Mouse (Mus musculus): ENCODE measurements at regions not wholly inside any gene's neighbourhood (a gene's known extent, or its start where the extent isn't known, plus 50 kb on each side); places are given as distances from the start of the nearest gene placed in this dataset.

DNA sequence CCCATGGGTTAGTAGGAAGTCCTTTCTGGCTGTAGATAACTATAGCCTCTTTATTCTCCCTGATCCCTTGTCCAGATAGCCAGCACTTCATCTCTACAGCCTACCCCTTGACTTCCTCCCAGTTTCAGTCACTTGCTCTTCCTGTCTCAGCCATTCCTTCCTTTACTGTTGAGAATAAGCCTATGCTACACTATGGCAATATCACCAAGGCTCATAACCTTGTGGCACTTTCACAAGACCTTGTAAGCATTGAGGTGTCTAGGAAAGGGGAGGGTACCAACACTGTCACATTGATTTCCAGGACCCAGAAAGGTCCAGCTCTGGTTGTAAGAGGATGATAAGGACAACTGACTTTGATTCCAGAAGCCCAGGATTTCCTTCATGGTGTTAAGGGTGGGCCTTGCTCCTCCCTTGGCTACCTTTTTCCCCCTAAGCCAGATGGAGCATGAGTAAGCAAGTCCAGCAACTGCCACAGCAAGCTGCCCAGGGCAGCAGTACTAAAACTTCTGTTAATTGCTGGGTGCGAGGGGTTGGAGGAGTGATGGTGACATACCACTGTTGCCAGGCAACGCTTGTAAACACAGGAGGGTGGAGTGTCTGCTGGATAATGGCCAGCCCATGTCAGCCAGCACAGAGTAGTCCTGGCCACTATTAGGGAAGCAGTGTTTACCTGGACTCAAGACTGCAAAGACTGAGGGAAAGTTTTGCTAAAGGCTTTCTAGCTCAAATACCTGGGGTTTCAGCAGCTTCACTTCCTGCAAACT, 75.7 kb downstream of the Ankrd16 start:
- peak; percentile 6 for DNase-seq (ENCODE audit: low read depth, low spot score)

DNA sequence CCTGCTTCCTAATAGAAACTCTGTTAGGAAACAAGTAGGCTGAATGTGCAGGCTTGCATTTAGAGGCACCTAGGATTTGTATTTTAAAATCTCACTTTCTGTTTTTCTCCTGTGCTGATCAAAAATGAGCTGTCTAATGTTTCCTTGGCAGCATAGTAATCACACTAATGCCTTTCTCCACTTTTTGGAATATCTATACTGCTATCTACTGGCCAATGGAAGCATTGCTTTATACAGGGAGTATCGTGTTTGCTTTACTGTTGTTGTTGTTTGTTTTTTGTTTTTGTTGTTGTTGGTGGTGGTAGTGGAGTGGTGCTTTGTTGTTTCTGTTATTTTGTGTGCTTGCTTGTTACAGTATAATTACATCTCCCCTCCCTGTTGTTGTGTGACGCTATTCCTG, 92.3 kb downstream of the Ankrd16 start:
- DNase-seq (ENCODE audit: low read depth, low spot score), result no peak

DNA sequence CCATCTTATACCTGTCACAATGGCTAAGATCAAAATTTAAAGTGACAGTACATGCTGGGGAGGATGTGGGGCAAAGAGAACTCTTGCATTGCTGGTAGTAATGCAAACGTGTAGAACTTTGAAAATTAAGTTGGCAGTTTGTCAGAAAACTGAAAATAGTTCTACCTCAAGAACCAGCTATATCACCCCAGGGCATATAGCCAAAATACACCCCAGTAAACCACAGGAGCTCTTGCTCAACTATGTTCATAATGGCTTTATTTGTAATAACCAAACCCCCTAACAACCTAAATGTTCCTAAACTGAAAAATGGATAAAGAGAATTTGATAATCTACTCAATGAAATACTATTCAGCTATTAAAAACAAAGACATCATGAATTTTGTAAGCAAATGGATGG, 102.3 kb downstream of the Ankrd16 start:
- DNase-seq (ENCODE audit: low read depth, low spot score), result no peak

DNA sequence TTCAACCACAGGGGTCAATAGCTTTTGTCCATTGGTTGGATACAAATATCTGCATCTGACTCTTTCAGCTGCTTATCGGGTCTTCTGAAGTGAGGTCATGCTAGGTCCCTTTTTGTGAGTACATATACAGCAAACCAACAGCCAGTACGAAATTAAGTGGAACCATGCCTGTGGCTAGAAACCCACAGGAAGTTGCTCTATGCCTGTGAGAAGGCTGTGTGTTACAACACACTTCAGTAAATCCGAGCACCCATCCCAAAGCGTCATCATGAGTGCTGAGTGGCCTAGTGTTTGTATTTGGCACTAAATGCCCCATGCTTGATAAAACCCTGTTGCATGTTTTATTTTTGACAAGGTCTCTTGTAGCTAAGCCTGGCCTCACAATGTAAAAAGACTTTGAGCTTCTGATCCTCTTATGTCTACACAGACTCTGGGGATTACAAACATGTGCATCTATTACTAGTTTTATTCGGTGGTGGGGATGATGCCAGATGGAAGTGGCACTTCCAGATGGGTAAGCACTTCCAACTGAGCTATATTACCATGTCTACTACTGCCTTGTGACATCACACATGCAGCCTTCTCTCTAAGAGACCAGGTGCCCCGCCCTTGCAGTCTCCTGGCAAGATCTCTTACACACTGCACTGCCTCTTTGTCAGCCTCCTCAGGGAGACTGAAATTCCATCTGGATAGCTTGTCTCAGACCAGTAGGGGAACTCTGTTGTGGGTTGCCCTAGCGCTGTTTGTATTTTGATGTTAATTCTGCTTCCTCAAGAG, 117.3 kb downstream of the Ankrd16 start:
- no peak for DNase-seq (ENCODE audit: low read depth, low spot score)

DNA sequence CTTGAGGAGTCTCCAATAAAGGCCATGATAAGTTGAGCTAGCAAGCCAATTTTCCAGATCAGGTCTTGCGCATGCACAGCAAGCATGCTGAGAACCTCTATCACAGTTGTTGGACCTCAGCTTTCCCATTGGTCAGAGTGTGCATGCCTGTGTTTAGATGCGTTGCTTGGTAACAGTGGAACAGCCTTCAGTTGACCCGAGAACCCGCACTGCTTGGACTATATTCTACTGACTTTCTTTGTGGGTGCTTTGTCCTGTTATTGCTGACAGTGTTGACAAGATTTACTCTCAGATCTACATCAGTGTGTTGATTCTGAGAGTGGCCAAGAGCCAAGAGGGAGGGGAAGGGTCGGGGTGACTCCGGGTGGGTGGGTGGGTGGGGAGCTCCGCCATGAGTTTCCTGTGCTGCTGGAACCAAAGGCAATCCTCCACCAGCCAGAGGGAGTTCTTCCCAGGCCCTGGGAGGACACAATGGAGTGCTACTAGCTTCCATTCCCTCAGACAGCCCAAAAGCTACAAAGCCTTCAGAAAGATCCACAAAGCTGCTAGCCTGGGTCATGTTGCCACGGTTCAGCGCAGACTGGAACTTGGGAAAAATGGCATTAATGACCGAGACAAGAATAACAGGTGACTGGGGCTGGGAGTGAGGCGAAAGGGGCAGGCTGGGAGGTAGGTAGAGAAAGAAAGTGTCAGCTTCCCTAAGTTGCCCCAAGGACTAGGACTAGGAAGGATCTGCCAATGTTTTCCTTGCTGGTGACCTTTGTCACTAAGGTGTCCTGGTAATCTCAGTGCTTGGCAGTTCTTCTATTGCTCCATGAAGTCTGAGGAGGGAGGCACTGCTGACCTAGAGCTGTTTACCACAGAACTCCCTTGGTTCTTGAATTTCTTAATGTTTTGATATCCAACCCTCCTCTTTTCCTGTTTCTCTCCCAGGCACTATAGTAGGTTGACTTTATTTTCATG, 122.3 kb downstream of the Ankrd16 start:
- no peak for DNase-seq (ENCODE audit: low read depth, low spot score)

DNA sequence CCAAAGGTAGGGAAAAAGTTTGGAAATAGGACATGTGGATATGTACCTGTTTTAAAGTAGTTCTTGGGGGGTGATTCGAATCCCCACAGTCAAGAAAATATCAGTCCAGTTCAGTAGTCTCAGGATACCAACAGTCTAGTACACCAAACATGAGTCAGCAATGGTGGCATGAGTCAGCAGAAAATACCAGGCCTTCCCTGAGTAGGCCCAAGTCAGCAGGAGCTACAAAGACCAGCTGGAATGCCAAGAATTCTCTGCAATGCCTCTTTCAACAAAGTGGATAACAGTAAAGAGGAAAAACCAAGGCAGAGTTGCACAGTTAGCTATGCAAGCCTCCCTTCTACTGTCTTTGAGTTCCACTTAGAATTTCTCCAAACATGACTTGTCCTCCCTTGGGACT, 137.1 kb downstream of the Ankrd16 start:
- no peak for DNase-seq (ENCODE audit: low read depth, low spot score)

DNA sequence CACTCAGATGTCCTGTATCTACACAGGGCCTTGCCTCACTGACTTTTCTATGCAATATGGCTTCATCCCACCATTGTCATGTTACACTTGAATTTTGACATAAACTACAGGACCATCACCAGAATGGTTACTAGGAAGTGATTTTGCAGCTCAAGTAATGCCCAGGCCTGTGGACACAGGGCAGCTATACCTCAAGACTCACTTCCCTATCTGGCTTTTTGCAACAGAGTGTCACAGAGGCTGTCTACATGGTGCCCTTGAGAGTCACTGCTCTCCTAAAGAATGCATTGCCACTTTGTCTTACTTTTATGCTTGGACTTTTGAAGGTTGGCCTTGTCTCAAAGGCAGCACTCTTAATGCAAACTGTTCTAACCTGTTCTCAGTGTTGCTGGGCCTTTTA, 139.7 kb downstream of the Ankrd16 start:
- DNase-seq (ENCODE audit: low read depth, low spot score), result no peak

DNA sequence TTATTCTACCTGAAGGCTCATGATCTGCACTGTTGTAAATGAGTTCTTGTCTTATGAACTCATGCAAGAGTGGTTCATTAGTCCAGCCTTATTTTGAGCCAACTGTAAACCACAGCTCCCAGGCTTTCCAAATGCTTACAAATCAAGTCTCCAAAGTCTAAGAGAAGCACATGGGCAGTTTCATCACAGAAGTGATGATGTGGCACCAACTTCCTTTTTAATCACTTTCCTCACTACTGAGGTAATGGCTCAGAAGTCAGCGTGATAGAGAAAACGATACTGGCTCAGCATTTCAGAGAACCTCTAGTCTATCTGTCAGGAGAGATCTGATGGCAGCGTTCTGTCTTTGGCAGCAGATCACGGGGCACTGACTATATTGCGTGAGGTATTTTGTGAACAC, 140.4 kb downstream of the Ankrd16 start:
- no peak for DNase-seq (ENCODE audit: low read depth, low spot score)

DNA sequence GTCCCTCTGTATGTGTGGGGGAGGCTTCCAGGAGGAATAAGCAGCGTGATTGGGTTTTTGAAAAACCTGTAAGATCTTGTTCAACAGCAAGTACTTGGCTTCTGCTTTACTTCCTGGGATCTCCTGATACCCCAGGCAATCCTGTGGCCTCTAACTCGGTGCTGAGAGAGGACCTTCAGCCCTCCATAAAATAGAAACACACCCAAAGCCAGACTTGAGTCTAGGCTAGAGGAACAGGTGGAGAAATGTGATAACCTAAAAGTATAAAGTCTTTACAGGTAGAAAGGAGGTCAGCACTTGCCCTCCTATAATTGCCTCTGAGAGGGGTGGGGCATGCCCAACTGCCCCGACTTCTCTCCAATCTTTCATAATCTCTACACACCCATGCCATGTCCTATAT, 183.1 kb downstream of the Ankrd16 start:
- DNase-seq (ENCODE audit: low read depth, low spot score), result no peak

DNA sequence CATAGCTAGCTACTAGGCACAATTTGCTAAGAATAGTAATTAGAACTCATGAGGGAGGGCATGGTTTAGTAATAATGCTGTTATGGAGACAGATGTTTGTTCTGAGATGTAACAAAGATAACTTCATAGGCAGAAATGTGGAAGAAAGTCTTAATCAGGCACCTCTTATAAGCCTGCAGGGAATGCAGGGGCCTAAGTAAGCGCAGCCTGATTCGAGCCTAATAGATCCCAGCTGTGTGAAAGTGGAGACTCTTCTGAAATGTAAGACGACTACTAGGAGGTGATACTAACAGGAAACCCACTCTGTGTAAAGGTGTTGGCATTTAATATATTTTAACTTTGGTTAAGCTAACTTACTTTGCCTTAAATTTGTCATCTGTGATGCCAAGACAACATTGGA, 187.7 kb downstream of the Ankrd16 start:
- DNase-seq (ENCODE audit: low read depth, low spot score), result no peak

DNA sequence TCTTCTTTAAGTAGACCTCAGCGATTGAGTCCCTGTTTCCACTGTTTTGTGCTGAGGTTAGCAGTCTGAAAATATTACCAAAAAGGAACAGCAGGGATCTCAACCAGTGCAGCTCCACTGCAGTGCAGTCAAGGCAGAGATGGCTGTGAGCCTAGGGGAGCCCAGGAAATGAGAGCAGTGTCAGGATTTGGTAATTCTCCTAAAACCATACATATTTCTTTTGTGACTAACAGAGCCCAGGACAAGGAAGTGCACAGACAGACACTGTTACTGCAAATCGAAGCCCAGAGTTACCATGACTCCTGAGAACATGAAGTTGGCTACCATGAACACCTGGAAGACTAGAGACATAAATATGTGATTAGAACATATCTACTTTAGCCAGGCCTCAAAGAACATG, 189.3 kb downstream of the Ankrd16 start:
- DNase-seq (ENCODE audit: low read depth, low spot score), result no peak

DNA sequence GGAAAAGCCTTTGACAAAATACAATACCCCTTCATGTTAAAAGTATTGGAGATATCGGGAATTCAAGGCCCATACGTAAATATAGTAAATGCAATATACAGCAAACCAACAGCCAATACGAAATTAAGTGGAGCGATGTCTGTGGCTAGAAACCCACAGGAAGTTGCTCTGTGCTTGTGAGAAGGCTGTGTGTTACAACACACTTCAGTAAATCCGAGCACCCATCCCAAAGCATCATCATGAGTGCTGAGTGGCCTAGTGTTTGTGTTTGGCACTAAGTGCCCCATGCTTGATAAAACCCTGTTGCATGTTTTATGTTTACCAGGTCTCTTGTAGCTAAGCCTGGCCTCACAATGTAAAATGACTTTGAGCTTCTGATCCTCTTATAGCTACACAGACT, 194.3 kb downstream of the Ankrd16 start:
- DNase-seq (ENCODE audit: low read depth, low spot score), result no peak

DNA sequence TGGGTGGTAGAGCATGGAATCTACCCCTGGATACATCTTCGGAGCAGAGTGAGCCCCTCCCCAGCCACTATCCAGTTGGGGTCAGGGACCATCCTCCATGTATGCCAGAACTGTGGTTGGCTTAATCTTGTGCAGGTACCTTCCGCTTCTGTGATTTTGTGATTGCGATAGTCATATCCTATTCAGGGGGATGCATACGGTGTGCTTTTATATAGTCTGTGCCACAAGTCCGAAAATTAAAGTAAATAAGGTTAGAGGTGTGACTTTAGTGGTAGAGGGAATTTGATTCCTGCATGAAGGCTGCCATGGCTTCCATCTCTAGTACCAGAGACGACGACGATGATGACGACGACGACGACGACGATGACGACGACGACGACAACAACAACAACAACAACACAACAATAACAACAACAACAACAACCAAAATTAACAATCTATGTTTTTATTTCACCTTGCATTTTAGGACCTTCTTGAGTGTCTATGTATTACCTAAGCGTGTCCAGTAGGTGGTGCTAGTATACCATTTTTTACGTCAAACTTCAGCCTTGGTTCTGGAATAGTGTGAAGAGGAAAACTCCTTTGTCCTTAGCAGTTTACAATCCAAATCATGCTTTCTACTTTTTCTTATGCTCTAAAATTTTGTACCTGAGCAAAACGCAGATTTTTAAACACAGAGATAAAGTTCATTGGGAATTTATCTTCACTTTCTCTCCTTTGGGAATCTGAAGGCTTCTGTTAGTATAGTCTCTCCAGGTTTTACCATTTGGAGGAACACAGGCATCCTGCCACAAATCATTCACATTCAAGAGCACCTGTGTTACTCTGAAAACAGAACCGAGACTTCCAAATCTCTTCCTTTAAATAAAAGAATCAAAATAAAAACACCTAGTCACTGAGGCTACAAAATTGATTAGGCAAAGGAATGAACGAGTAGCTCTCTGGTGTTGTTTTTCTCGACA, 224.5 kb downstream of the Ankrd16 start:
- peak; percentile 35 for DNase-seq (ENCODE audit: low read depth, low spot score)

DNA sequence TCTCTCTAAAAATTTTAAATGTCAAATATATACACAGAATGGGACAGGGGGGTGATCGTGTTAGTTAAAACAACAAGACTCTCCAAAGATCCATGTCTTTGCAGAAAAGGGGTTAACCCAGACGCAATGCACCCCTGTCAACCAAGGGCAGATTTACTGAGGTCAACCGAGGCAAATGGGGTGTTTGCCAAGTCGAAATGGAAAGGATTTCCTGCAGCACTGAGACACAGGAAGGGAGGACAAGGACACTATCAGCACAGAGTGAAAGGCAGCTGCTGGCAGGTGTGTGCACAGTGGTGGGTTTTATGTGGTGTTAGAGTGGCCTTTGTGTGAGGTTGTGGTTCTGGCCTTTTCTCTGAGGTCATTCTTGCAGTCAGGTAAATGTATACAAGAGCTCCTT, 226.7 kb downstream of the Ankrd16 start:
- no peak for DNase-seq (ENCODE audit: low read depth, low spot score)

DNA sequence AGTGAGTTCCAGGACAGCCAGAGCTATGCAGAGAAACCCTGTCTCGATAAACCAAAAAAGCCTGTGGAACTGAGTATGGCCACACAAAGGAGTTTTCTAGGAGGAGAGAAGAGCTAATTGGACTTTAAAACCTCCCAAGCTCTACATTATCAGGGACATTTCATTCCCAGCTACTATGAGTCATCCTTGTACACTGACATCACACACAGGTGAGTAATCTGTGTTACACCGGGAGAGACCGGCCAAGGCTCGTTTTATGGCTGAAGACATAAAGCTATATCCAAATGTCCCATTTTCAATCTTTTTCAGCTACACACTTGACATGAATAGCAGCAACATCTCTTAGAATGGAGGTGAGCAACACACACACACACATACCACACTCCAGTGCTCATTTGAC, 229.5 kb downstream of the Ankrd16 start:
- no peak for DNase-seq (ENCODE audit: low read depth, low spot score)

DNA sequence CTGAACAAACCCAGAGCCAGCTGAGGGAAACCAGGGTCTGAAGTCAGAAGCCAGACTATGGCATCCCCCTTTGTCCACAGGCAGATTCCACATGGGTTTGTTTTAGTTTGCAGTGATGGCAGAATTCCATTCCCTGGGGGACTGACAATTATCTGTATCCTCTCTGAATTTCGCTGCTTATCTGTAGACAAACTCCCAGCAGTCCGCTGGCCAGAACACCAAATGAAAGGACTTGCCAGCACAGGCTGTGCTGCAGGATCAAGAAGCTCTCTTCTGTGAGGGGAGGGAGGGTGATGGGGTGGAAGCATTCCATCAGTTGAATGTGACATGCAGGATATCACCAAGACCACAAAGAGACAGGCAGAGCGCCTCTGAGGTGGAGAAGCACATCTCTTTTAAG, 233.8 kb downstream of the Ankrd16 start:
- no peak for DNase-seq (ENCODE audit: low read depth, low spot score)

DNA sequence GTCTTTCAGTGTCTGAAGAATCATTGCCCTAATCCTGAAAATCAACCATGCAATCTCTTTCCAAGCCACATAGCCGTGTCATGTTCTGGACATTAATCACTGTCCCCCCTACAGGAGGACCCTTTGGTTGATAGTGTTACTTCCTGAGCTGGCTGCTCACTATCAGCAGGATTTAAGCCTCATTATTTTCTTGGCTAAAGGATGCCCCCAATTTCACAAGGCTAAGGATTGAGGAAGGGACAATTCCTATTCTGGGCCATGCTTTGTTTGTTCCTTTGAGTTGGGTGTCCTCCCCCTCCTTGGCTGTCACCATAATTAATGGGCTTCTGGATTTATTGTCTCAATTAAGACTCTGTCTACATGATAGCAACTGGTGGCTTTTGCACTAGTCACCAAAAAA, 241.9 kb downstream of the Ankrd16 start:
- no peak for DNase-seq (ENCODE audit: low read depth, low spot score)

DNA sequence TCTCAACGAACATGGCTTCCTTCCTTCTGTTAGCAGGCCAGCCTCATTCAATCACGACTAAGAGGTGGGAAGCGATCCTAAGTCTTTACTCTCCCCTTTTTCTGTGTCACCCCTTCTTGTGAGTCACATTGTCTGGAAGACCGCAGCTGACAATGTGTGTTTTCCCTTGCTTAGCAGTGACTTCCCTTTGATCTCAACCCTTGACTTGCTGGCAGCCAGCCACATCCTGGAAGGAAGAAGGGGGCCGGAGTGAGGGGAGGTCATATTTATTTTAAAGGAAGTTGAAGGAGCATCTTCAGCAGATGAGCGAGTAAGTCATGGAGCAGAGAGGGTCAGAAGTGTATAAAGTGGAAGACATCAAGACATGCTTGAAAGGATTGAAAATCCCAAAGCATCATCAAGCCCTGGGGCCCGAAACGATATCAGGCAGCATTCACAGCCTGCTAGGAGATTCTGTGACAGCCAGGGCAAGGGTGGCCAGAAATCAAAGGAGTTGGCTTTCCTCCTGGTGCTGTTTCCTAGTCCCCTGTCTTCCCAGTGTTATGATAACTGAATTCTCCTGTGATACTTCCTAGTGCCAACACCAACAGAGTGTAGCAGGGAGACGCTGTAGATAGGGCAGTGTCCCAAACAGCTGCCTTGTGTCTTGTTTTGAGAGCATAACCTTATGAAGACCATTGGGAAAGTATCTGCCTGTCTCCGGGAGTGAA, 245.9 kb downstream of the Ankrd16 start:
- peak; percentile 13 for DNase-seq (ENCODE audit: low read depth, low spot score)

DNA sequence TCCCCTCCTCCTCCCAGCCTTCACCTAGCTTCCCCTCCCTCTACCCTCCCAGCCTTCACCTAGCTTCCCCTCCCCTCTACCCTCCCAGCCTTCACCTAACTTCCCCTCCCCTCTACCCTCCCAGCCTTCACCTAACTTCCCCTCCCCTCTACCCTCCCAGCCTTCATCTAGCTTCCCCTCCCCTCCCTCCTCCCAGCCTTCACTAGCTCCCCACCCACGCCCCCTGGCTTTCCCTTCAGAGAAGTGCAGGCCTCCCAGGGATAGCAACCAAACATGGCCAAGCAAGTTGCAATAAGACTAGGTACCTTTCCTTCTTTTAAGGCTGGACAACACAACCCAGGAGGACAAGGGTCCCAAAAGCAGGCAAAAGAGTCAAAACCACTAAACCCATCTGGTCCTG, 248.5 kb downstream of the Ankrd16 start:
- DNase-seq (ENCODE audit: low read depth, low spot score), result no peak

Measured in skeletal muscle tissue, adult 2 months (tissue).